Mouse (Mus musculus): Measurements from ENCODE around the gene Frmd5. TPM values are rescaled to one million over a fixed set of nuclear protein-coding genes. Genes with fewer than 3 reads are reported as not detected.
"Not testable (repeated sequence)": the region's sequence is repeated elsewhere in the genome, so short reads cannot be mapped to it uniquely, and the experiment has no call there.

The Frmd5 gene
- polyA plus RNA-seq, 1 experiment from 2014 or later: 3.3 TPM

- ATAC-seq (replicated peaks; ENCODE audit: low FRiP score, low TSS enrichment, low read depth) (no peak), DNase-seq (ENCODE audit: low spot score) (no peak)
- WGBS: 53% methylated on average over 2 of the region's 2 CpGs
- H3K4me3 ChIP-seq (ENCODE audit: low read depth, low read length): no peak overlapping the region
- no peaks in the 10 kb centered on the region; the same call in 1 of the 2 replicates for H3K9me3 ChIP-seq (ENCODE audit: control insufficient read depth, low read length)
- H3K9ac ChIP-seq (ENCODE audit: low read length): no peak overlapping the region
- no peaks in the 10 kb centered on the region for H3K36me3 ChIP-seq (ENCODE audit: control insufficient read depth, insufficient read depth, low read length)
- H3K27ac ChIP-seq (ENCODE audit: low read depth): no peak overlapping the region
- H3K4me1 ChIP-seq (replicated peaks; ENCODE audit: control insufficient read depth, insufficient read depth, low read length): no peaks in the 10 kb centered on the region
- no peak overlapping the region for H3K4me2 ChIP-seq (ENCODE audit: low read length)
- H3K27me3 ChIP-seq (replicated peaks; ENCODE audit: control insufficient read depth, insufficient read depth, low read length): no peaks in the 10 kb centered on the region
Observed at GRCm38 (mm10) chr2:121826189-121826588, 19.3 kb upstream of the Frmd5 start.

GRCm38 (mm10) chr2:121824653-121825052, 17.8 kb upstream of the Frmd5 start:
- 66% methylated on average over 5 of the region's 5 CpGs for WGBS
- no peak overlapping the region for H3K27ac ChIP-seq (ENCODE audit: low read depth)

GRCm38 (mm10) chr2:121821787-121822186, 14.9 kb upstream of the Frmd5 start:
- WGBS: 90% methylated on average over 7 of the region's 7 CpGs
- no peak overlapping the region for H3K4me3 ChIP-seq (ENCODE audit: low read depth, low read length)
- H3K4me1 ChIP-seq (replicated peaks; ENCODE audit: control insufficient read depth, insufficient read depth, low read length): no peaks in the 10 kb centered on the region
- DNase-seq (ENCODE audit: low spot score) (no peak), ATAC-seq (replicated peaks; ENCODE audit: low FRiP score, low TSS enrichment, low read depth) (no peak)
- no peak overlapping the region for H3K27ac ChIP-seq (ENCODE audit: low read depth)
- H3K27me3 ChIP-seq (replicated peaks; ENCODE audit: control insufficient read depth, insufficient read depth, low read length): no peaks in the 10 kb centered on the region
- no peak overlapping the region for H3K9ac ChIP-seq (ENCODE audit: low read length)
- no peaks in the 10 kb centered on the region; the same call in 1 of the 2 replicates for H3K9me3 ChIP-seq (ENCODE audit: control insufficient read depth, low read length)
- no peak overlapping the region for H3K4me2 ChIP-seq (ENCODE audit: low read length)
- no peaks in the 10 kb centered on the region for H3K36me3 ChIP-seq (ENCODE audit: control insufficient read depth, insufficient read depth, low read length)

More at GRCm38 (mm10) chr2:121824653-121825052, 17.8 kb upstream of the Frmd5 start:
- no peaks in the 10 kb centered on the region for H3K36me3 ChIP-seq (ENCODE audit: control insufficient read depth, insufficient read depth, low read length)
- H3K4me1 ChIP-seq (replicated peaks; ENCODE audit: control insufficient read depth, insufficient read depth, low read length): no peaks in the 10 kb centered on the region
- no peak overlapping the region for H3K4me3 ChIP-seq (ENCODE audit: low read depth, low read length)
- no peaks in the 10 kb centered on the region; the same call in 1 of the 2 replicates for H3K9me3 ChIP-seq (ENCODE audit: control insufficient read depth, low read length)
- H3K4me2 ChIP-seq (ENCODE audit: low read length): no peak overlapping the region
- ATAC-seq (replicated peaks; ENCODE audit: low FRiP score, low TSS enrichment, low read depth) (no peak), DNase-seq (ENCODE audit: low spot score) (no peak)
- no peaks in the 10 kb centered on the region for H3K27me3 ChIP-seq (replicated peaks; ENCODE audit: control insufficient read depth, insufficient read depth, low read length)
- no peak overlapping the region for H3K9ac ChIP-seq (ENCODE audit: low read length)

GRCm38 (mm10) chr2:121810876-121811275, 4.0 kb upstream of the Frmd5 start:
- not testable (repeated sequence) for H3K9me3 ChIP-seq (ENCODE audit: control insufficient read depth, low read length); H3K4me1 ChIP-seq (replicated peaks; ENCODE audit: control insufficient read depth, insufficient read depth, low read length); H3K27ac ChIP-seq (ENCODE audit: low read depth); H3K9ac ChIP-seq (ENCODE audit: low read length); H3K4me3 ChIP-seq (ENCODE audit: low read depth, low read length); H3K4me2 ChIP-seq (ENCODE audit: low read length); H3K36me3 ChIP-seq (ENCODE audit: control insufficient read depth, insufficient read depth, low read length); DNase-seq (ENCODE audit: low spot score); ATAC-seq (replicated peaks; ENCODE audit: low FRiP score, low TSS enrichment, low read depth)
- 95% methylated on average over 6 of the region's 6 CpGs for WGBS
- H3K27me3 ChIP-seq (replicated peaks; ENCODE audit: control insufficient read depth, insufficient read depth, low read length): peaks cover 27% of the 10 kb centered on the region

- H3K36me3 ChIP-seq (ENCODE audit: control insufficient read depth, insufficient read depth, low read length): no peaks in the 10 kb centered on the region
- 84% methylated on average over 3 of the region's 3 CpGs for WGBS
Observed at GRCm38 (mm10) chr2:121809126-121809525, 2.2 kb upstream of the Frmd5 start.

GRCm38 (mm10) chr2:121806171-121806943, 530 bp downstream of the Frmd5 start:
- Histone ChIP-seq H3K9ac (ENCODE audit: low read length) (peak overlapping the region; percentile 37), H3K9me3 (ENCODE audit: control insufficient read depth, low read length) (no peaks in the 10 kb centered on the region), H3K27ac (ENCODE audit: low read depth) (peak overlapping the region; percentile 36), H3K27me3 (replicated peaks; ENCODE audit: control insufficient read depth, insufficient read depth, low read length) (peaks cover 39% of the 10 kb centered on the region), H3K36me3 (ENCODE audit: control insufficient read depth, insufficient read depth, low read length) (no peaks in the 10 kb centered on the region), H3K4me3 (ENCODE audit: low read depth, low read length) (peak overlapping the region; percentile 59), H3K4me2 (ENCODE audit: low read length) (peak overlapping the region; percentile 68), H3K4me1 (replicated peaks; ENCODE audit: control insufficient read depth, insufficient read depth, low read length) (0 out of 2 replicates have a peak, but pooled peaks cover 5% of the 10 kb centered on the region)
- ATAC-seq (replicated peaks; ENCODE audit: low FRiP score, low TSS enrichment, low read depth) (peak; percentile 91), DNase-seq (ENCODE audit: low spot score) (peak; percentile 78)
- whole genome bisulfite sequencing: under 1% methylated on average over 87 of the region's 90 CpGs

More at GRCm38 (mm10) chr2:121809126-121809525, 2.2 kb upstream of the Frmd5 start:
- Histone ChIP-seq H3K27ac (ENCODE audit: low read depth) (no peak overlapping the region), H3K9me3 (ENCODE audit: control insufficient read depth, low read length) (no peaks in the 10 kb centered on the region), H3K9ac (ENCODE audit: low read length) (no peak overlapping the region), H3K4me2 (ENCODE audit: low read length) (no peak overlapping the region), H3K4me1 (replicated peaks; ENCODE audit: control insufficient read depth, insufficient read depth, low read length) (0 out of 2 replicates have a peak, but pooled peaks cover 5% of the 10 kb centered on the region), H3K27me3 (replicated peaks; ENCODE audit: control insufficient read depth, insufficient read depth, low read length) (peaks cover 39% of the 10 kb centered on the region), H3K4me3 (ENCODE audit: low read depth, low read length) (no peak overlapping the region)
- DNase-seq (ENCODE audit: low spot score) (no peak), ATAC-seq (replicated peaks; ENCODE audit: low FRiP score, low TSS enrichment, low read depth) (no peak)

GRCm38 (mm10) chr2:121799051-121799450, 7.8 kb downstream of the Frmd5 start:
- H3K4me2 ChIP-seq (ENCODE audit: low read length): no peak overlapping the region
- 86% methylated on average over 7 of the region's 7 CpGs for WGBS

GRCm38 (mm10) chr2:121795995-121796394, 10.9 kb downstream of the Frmd5 start:
- no peaks in the 10 kb centered on the region for H3K9me3 ChIP-seq (ENCODE audit: control insufficient read depth, low read length)
- no peaks in the 10 kb centered on the region for H3K36me3 ChIP-seq (ENCODE audit: control insufficient read depth, insufficient read depth, low read length)
- H3K27ac ChIP-seq (ENCODE audit: low read depth): no peak overlapping the region
- H3K4me3 ChIP-seq (ENCODE audit: low read depth, low read length): no peak overlapping the region
- H3K4me1 ChIP-seq (replicated peaks; ENCODE audit: control insufficient read depth, insufficient read depth, low read length): no peaks in the 10 kb centered on the region
- H3K27me3 ChIP-seq (replicated peaks; ENCODE audit: control insufficient read depth, insufficient read depth, low read length): no peaks in the 10 kb centered on the region
- ATAC-seq (replicated peaks; ENCODE audit: low FRiP score, low TSS enrichment, low read depth): no peak
- H3K9ac ChIP-seq (ENCODE audit: low read length): no peak overlapping the region
- no peak overlapping the region for H3K4me2 ChIP-seq (ENCODE audit: low read length)
- WGBS: 90% methylated on average over 6 of the region's 6 CpGs
- no peak for DNase-seq (ENCODE audit: low spot score)

More at GRCm38 (mm10) chr2:121799051-121799450, 7.8 kb downstream of the Frmd5 start:
- H3K36me3 ChIP-seq (ENCODE audit: control insufficient read depth, insufficient read depth, low read length): no peaks in the 10 kb centered on the region
- no peaks in the 10 kb centered on the region for H3K9me3 ChIP-seq (ENCODE audit: control insufficient read depth, low read length)
- DNase-seq (ENCODE audit: low spot score): no peak
- no peak overlapping the region for H3K27ac ChIP-seq (ENCODE audit: low read depth)
- H3K4me3 ChIP-seq (ENCODE audit: low read depth, low read length): no peak overlapping the region
- ATAC-seq (replicated peaks; ENCODE audit: low FRiP score, low TSS enrichment, low read depth): no peak
- H3K27me3 ChIP-seq (replicated peaks; ENCODE audit: control insufficient read depth, insufficient read depth, low read length): no peaks in the 10 kb centered on the region; the same call in 1 of the 2 replicates
- no peak overlapping the region for H3K9ac ChIP-seq (ENCODE audit: low read length)
- no peaks in the 10 kb centered on the region for H3K4me1 ChIP-seq (replicated peaks; ENCODE audit: control insufficient read depth, insufficient read depth, low read length)

- Histone ChIP-seq H3K4me2 (ENCODE audit: low read length) (no peak overlapping the region), H3K27me3 (replicated peaks; ENCODE audit: control insufficient read depth, insufficient read depth, low read length) (no peaks in the 10 kb centered on the region), H3K9me3 (ENCODE audit: control insufficient read depth, low read length) (no peaks in the 10 kb centered on the region), H3K4me3 (ENCODE audit: low read depth, low read length) (no peak overlapping the region), H3K4me1 (replicated peaks; ENCODE audit: control insufficient read depth, insufficient read depth, low read length) (0 out of 2 replicates have a peak, but pooled peaks cover 6% of the 10 kb centered on the region), H3K9ac (ENCODE audit: low read length) (no peak overlapping the region), H3K27ac (ENCODE audit: low read depth) (no peak overlapping the region), H3K36me3 (ENCODE audit: control insufficient read depth, insufficient read depth, low read length) (no peaks in the 10 kb centered on the region)
- DNase-seq (ENCODE audit: low spot score) (no peak), ATAC-seq (replicated peaks; ENCODE audit: low FRiP score, low TSS enrichment, low read depth) (no peak)
Observed at GRCm38 (mm10) chr2:121789777-121790176, 17.1 kb downstream of the Frmd5 start.

Measured in intestine, embryonic 14.5 days (tissue).